Mouse (Mus musculus) left cerebral cortex, adult 6 months (tissue): ENCODE data around the gene Fah. TPM values are rescaled to one million over a fixed set of nuclear protein-coding genes. Genes with fewer than 3 reads are reported as not detected.

ENCODE experiments used
- long read RNA-seq, 2 experiments: library from polyadenylated mRNA; unstranded; transcript quantifications; one replicate each; pipeline ENCODE4 v2.0.0; 2019 to 2020
- polyA plus RNA-seq: library from polyadenylated mRNA; unstranded; fragments of <200 nt; fragmentation: Nextera tagmentation; gene quantifications from 2 replicates; pipeline ENCODE4 v1.2.3, GENCODE M21; 2021

The Fah gene
- polyA plus RNA-seq = 24.2 and 25.9 TPM in 2 replicates
- long read RNA-seq, experiment 1, transcript Fah-201 (14 exons, 1,585 nt) = major isoform, 47 of 60 reads
- long read RNA-seq, experiment 1, partial matches to known transcripts = 3 of 60 reads
- long read RNA-seq, experiment 1, other reads (novel, unspliced or antisense) = 10 of 60 reads
- long read RNA-seq, experiment 2, transcript Fah-201 (14 exons, 1,585 nt) = major isoform, 31 of 44 reads
- long read RNA-seq, experiment 2, partial matches to known transcripts = 5 of 44 reads
- long read RNA-seq, experiment 2, other reads (novel, unspliced or antisense) = 8 of 44 reads

GRCm38 (mm10) chr7:84606293-84606749 is at the start of gene Fah:
TSS of gene Fah (minus strand) at chr7:84606722.

Other genes starting within 250 kb of the Fah start
- gene Arnt2, start 196.5 kb downstream of the Fah start, polyA plus RNA-seq = 41.7 and 74.4 TPM in 2 replicates
- gene Gm2115, start 77.8 kb downstream of the Fah start, polyA plus RNA-seq = 2.7 and 2.9 TPM in 2 replicates
- gene Zfand6, start 83.2 kb upstream of the Fah start, polyA plus RNA-seq = 84.4 and 103 TPM in 2 replicates
- gene Olfr291, start 246.8 kb upstream of the Fah start, polyA plus RNA-seq = not detected in 2 replicates